In genomic region chr11:102446581-102447461, GRCm38 (mm10) we compare ENCODE assay signal across 9 mouse cellular contexts. TPM values are rescaled to one million over a fixed set of nuclear protein-coding genes. Genes with fewer than 3 reads are reported as not detected.
A peak's percentile ranks its signal among the peaks of the same experiment; 100 is the strongest.
DNase-seq lines count a peak whose midpoint lies in the region; ATAC-seq and TF ChIP-seq lines count a peak whose summit lies in the region.
"Had no signal": no experiment of that assay in that cellular context is flagged by ENCODE, and none has a peak within 500 bp of the region (broad histone marks: within the 10 kb centered on the region; RNA-seq: fewer than 3 reads in every experiment).

No protein-coding gene starts in this region.

- H3K4me3 ChIP-seq in heart, embryonic 11.5 days (ENCODE audit: low read depth, low read length), result peak overlapping the region; percentile 87
- H3K4me3 ChIP-seq in ES-Bruce4 (ENCODE audit: low read depth, low read length), result peak overlapping the region; percentile 88
- peak overlapping the region; percentile 80 for H3K4me3 ChIP-seq in heart, postnatal 0 days (ENCODE audit: low read depth, low read length)
- H3K4me3 ChIP-seq in liver, embryonic 14.5 days (ENCODE audit: insufficient read depth in 1 of 2, low read depth in 2 of 2, low read length in 2 of 2), result peak overlapping the region; percentile 57 to 60
- peak overlapping the region; percentile 61 for H3K4me3 ChIP-seq in small intestine, adult 2 months (ENCODE audit: low read depth, low read length)

- H3K36me3 ChIP-seq in heart, embryonic 11.5 days (ENCODE audit: control insufficient read depth, insufficient read depth, low read length), result peaks cover 4% of the 10 kb centered on the region; the same call in 1 of the 2 replicates
- H3K36me3 ChIP-seq in ES-Bruce4 (ENCODE audit: control insufficient read depth, insufficient read depth, low read length, poor library complexity, severe bottlenecking), result no peaks in the 10 kb centered on the region
- H3K36me3 ChIP-seq in heart, postnatal 0 days (replicated peaks; ENCODE audit: control insufficient read depth, insufficient read depth, low read length), result peaks cover 4% of the 10 kb centered on the region; the same call in 1 of the 2 replicates
- no peaks in the 10 kb centered on the region for H3K36me3 ChIP-seq in liver, embryonic 14.5 days (replicated peaks; ENCODE audit: control insufficient read depth, insufficient read depth, low read depth)
- no peaks in the 10 kb centered on the region for H3K36me3 ChIP-seq in small intestine, adult 2 months (ENCODE audit: control insufficient read depth, insufficient read depth, low read length)

- no peak for TF ChIP-seq POLR2A in ES-Bruce4 (IDR thresholded peaks at IDR 0.05; ENCODE audit: insufficient read depth, low read length)
- no peak for TF ChIP-seq POLR2A in small intestine, adult 2 months (IDR thresholded peaks at IDR 0.05; ENCODE audit: low read depth, low read length)

- no peak for TF ChIP-seq EP300 in ES-Bruce4 (IDR thresholded peaks at IDR 0.05; ENCODE audit: insufficient read depth, low read depth, low read length)
- no peak for TF ChIP-seq EP300 in heart, postnatal 0 days (IDR thresholded peaks at IDR 0.05; ENCODE audit: low read depth)
- no peak for TF ChIP-seq EP300 in liver, embryonic 14.5 days (IDR thresholded peaks at IDR 0.05; ENCODE audit: low read depth)

- peak overlapping the region; percentile 76 for H3K27ac ChIP-seq in heart, embryonic 11.5 days (ENCODE audit: low read depth, low read length)
- H3K27ac ChIP-seq in ES-Bruce4 (ENCODE audit: insufficient read depth, low read length), result no peak overlapping the region
- peak overlapping the region; percentile 84 for H3K27ac ChIP-seq in heart, postnatal 0 days (ENCODE audit: low read depth)
- H3K27ac ChIP-seq in liver, embryonic 14.5 days, result no peak overlapping the region
- H3K27ac ChIP-seq in small intestine, adult 2 months (ENCODE audit: insufficient read depth, low read depth, low read length), result no peak overlapping the region
- H3K27ac ChIP-seq: macrophage had no signal

- under 1% methylated on average over 46 of the region's 49 CpGs for WGBS in heart, embryonic 11.5 days (ENCODE audit: insufficient replicate concordance)
- 1% methylated on average over 46 of the region's 49 CpGs for WGBS in heart, postnatal 0 days
- 1% methylated on average over 49 of the region's 49 CpGs for WGBS in liver, embryonic 14.5 days (ENCODE audit: insufficient replicate concordance)
- WGBS in small intestine, adult 2 months, result under 1% methylated on average over 49 of the region's 49 CpGs

- DNase-seq in heart, postnatal 4 days, result no peak
- DNase-seq in cerebellum, postnatal 36 days, result peak; percentile 64 to 71
- no peak for DNase-seq in heart, postnatal 0 days (ENCODE audit: low spot score)
- no peak for DNase-seq in liver, embryonic 14.5 days (ENCODE audit: low read depth in 3 of 3, low spot score in 3 of 3)
- DNase-seq in urinary bladder, postnatal 4 days (ENCODE audit: low spot score in 2 of 2), result no peak

- H3K9me3 ChIP-seq in heart, embryonic 11.5 days (replicated peaks; ENCODE audit: control insufficient read depth, low read length), result no peaks in the 10 kb centered on the region
- H3K9me3 ChIP-seq in ES-Bruce4 (replicated peaks; ENCODE audit: control insufficient read depth, insufficient read depth, low read length, poor library complexity, severe bottlenecking), result no peaks in the 10 kb centered on the region
- H3K9me3 ChIP-seq in heart, postnatal 0 days (replicated peaks; ENCODE audit: control insufficient read depth, low read length), result no peaks in the 10 kb centered on the region
- no peaks in the 10 kb centered on the region for H3K9me3 ChIP-seq in liver, embryonic 14.5 days (ENCODE audit: control insufficient read depth, low read length)

- H3K4me1 ChIP-seq in heart, embryonic 11.5 days (ENCODE audit: control insufficient read depth, insufficient read depth, low read length), result peaks cover 43% of the 10 kb centered on the region
- H3K4me1 ChIP-seq in ES-Bruce4 (ENCODE audit: control insufficient read depth, insufficient read depth, low read length), result peaks cover 2% of the 10 kb centered on the region
- H3K4me1 ChIP-seq in heart, postnatal 0 days (ENCODE audit: control insufficient read depth, insufficient read depth), result peaks cover 40% of the 10 kb centered on the region
- H3K4me1 ChIP-seq in liver, embryonic 14.5 days (replicated peaks; ENCODE audit: control insufficient read depth in 2 of 2, insufficient read depth in 2 of 2, low read length in 1 of 2), result no peaks in the 10 kb centered on the region
- H3K4me1 ChIP-seq in small intestine, adult 2 months (ENCODE audit: control insufficient read depth, insufficient read depth, insufficient read length, low read length), result peaks cover 8% of the 10 kb centered on the region

- TF ChIP-seq CTCF in ES-Bruce4 (IDR thresholded peaks at IDR 0.05; ENCODE audit: low read depth, low read length), result no peak
- TF ChIP-seq CTCF in heart, postnatal 0 days (IDR thresholded peaks at IDR 0.05; ENCODE audit: low read depth), result no peak
- TF ChIP-seq CTCF in liver, embryonic 14.5 days (IDR thresholded peaks at IDR 0.05; ENCODE audit: low read depth), result no peak
- no peak for TF ChIP-seq CTCF in small intestine, adult 2 months (IDR thresholded peaks at IDR 0.05; ENCODE audit: extremely low read depth, insufficient read length, insufficient replicate concordance, low read depth, low read length)

- H3K4me2 ChIP-seq in heart, embryonic 11.5 days, result peak overlapping the region; percentile 94
- peak overlapping the region; percentile 91 for H3K4me2 ChIP-seq in heart, postnatal 0 days (ENCODE audit: low read depth, low read length)
- peak overlapping the region; percentile 78 for H3K4me2 ChIP-seq in liver, embryonic 14.5 days (ENCODE audit: low read depth)

- peaks cover 8% of the 10 kb centered on the region for H3K27me3 ChIP-seq in heart, embryonic 11.5 days (ENCODE audit: control insufficient read depth, insufficient read depth, low read length)
- peaks cover 3% of the 10 kb centered on the region; the same call in 1 of the 2 replicates for H3K27me3 ChIP-seq in ES-Bruce4 (ENCODE audit: control insufficient read depth, insufficient read depth, low read length, poor library complexity, severe bottlenecking)
- H3K27me3 ChIP-seq in heart, postnatal 0 days (ENCODE audit: control insufficient read depth, insufficient read depth, low read length), result 0 out of 2 replicates have a peak, but pooled peaks cover 7% of the 10 kb centered on the region
- H3K27me3 ChIP-seq in liver, embryonic 14.5 days (ENCODE audit: control insufficient read depth, insufficient read depth, low read length), result peaks cover 54% of the 10 kb centered on the region
- H3K27me3 ChIP-seq in small intestine, adult 2 months (ENCODE audit: control insufficient read depth, insufficient read depth, low read length), result peaks cover 35% of the 10 kb centered on the region

- ATAC-seq in heart, embryonic 11.5 days (replicated peaks; ENCODE audit: insufficient number of reproducible peaks, low FRiP score, low TSS enrichment), result peak; percentile 29; the same call in 1 of the 2 replicates
- peak; percentile 19; the same call in 1 of the 2 replicates for ATAC-seq in heart, postnatal 0 days (ENCODE audit: insufficient read depth, low read depth)
- ATAC-seq in liver, embryonic 14.5 days (ENCODE audit: insufficient read depth), result peak; percentile 17; the same call in 1 of the 2 replicates

- H3K9ac ChIP-seq in heart, embryonic 11.5 days (ENCODE audit: low read depth, low read length), result peak overlapping the region; percentile 91
- peak overlapping the region; percentile 90 for H3K9ac ChIP-seq in ES-Bruce4 (ENCODE audit: low read depth, poor library complexity, severe bottlenecking)
- peak overlapping the region; percentile 77 for H3K9ac ChIP-seq in heart, postnatal 0 days (replicated peaks; ENCODE audit: low read depth, low read length)
- peak overlapping the region; percentile 40 for H3K9ac ChIP-seq in liver, embryonic 14.5 days (replicated peaks)

RNA-seq across cellular contexts. Expression of gene Fam171a2, which starts 0.7 kb away (rescaled TPM):
- 3.1 and 5.1 TPM in 2 replicates for polyA plus RNA-seq in heart, embryonic 11.5 days (2014; fragmentation: Nextera tagmentation; extraction: Ambion mirVana)
- 10 to 100 TPM; 30.2 to 30.5 TPM for total RNA-seq in heart, postnatal 4 days (2021)
- 4.4 and 5.4 TPM in 2 replicates for polyA plus RNA-seq in ES-Bruce4 (2011; ENCODE audit: insufficient read depth, insufficient read length, low read depth, missing spikeins)
- 40.8 and 58.6 TPM in 2 replicates for total RNA-seq in heart, postnatal 0 days (2014; rRNA removed; ENCODE audit: low replicate concordance)
- polyA plus RNA-seq in heart, postnatal 0 days (2015; fragmentation: Nextera tagmentation; extraction: Ambion mirVana), result 1.7 and 1.8 TPM in 2 replicates
- polyA plus RNA-seq in liver, embryonic 14.5 days (2012; rRNA removed), result 1.6 and 2.0 TPM in 2 replicates
- 0.17 and 0.35 TPM in 2 replicates for polyA plus RNA-seq in liver, embryonic 14.5 days (2014; fragmentation: Nextera tagmentation; extraction: Ambion mirVana)
- polyA plus RNA-seq in small intestine, adult 2 months (2012; rRNA removed), result 5.4 and 5.9 TPM in 2 replicates
- polyA plus RNA-seq: macrophage had no signal

RNA-seq across cellular contexts. Expression of gene Grn, which starts 16.7 kb away (rescaled TPM):
- 110 and 113 TPM in 2 replicates for polyA plus RNA-seq in heart, embryonic 11.5 days (2014; fragmentation: Nextera tagmentation; extraction: Ambion mirVana)
- 100 to 1,000 TPM; 141 to 144 TPM for total RNA-seq in heart, postnatal 4 days (2021)
- 68.4 and 88.3 TPM in 2 replicates for polyA plus RNA-seq in ES-Bruce4 (2011; ENCODE audit: insufficient read depth, insufficient read length, low read depth, missing spikeins)
- total RNA-seq in heart, postnatal 0 days (2014; rRNA removed; ENCODE audit: low replicate concordance), result 134 and 162 TPM in 2 replicates
- 174 and 176 TPM in 2 replicates for polyA plus RNA-seq in heart, postnatal 0 days (2015; fragmentation: Nextera tagmentation; extraction: Ambion mirVana)
- 25.4 and 28.9 TPM in 2 replicates for polyA plus RNA-seq in liver, embryonic 14.5 days (2012; rRNA removed)
- polyA plus RNA-seq in liver, embryonic 14.5 days (2014; fragmentation: Nextera tagmentation; extraction: Ambion mirVana), result 34.1 and 41.4 TPM in 2 replicates
- polyA plus RNA-seq in small intestine, adult 2 months (2012; rRNA removed), result 76.0 and 111 TPM in 2 replicates

RNA-seq across cellular contexts. Expression of gene Itga2b, which starts 23.1 kb away (rescaled TPM):
- 8.5 and 15.8 TPM in 2 replicates for polyA plus RNA-seq in heart, embryonic 11.5 days (2014; fragmentation: Nextera tagmentation; extraction: Ambion mirVana)
- 1 to 10 TPM; 4.2 to 5.4 TPM for total RNA-seq in heart, postnatal 4 days (2021)
- 7.0 and 7.9 TPM in 2 replicates for polyA plus RNA-seq in ES-Bruce4 (2011; ENCODE audit: insufficient read depth, insufficient read length, low read depth, missing spikeins)
- 4.3 and 4.8 TPM in 2 replicates for total RNA-seq in heart, postnatal 0 days (2014; rRNA removed; ENCODE audit: low replicate concordance)
- polyA plus RNA-seq in heart, postnatal 0 days (2015; fragmentation: Nextera tagmentation; extraction: Ambion mirVana), result 5.4 and 5.6 TPM in 2 replicates
- 28.4 and 35.4 TPM in 2 replicates for polyA plus RNA-seq in liver, embryonic 14.5 days (2012; rRNA removed)
- polyA plus RNA-seq in liver, embryonic 14.5 days (2014; fragmentation: Nextera tagmentation; extraction: Ambion mirVana), result 20.0 and 27.3 TPM in 2 replicates
- 2.0 and 3.9 TPM in 2 replicates for polyA plus RNA-seq in small intestine, adult 2 months (2012; rRNA removed)

RNA-seq across cellular contexts. Expression of gene Slc25a39, which starts 39.1 kb away (rescaled TPM):
- polyA plus RNA-seq in heart, embryonic 11.5 days (2014; fragmentation: Nextera tagmentation; extraction: Ambion mirVana), result 274 and 281 TPM in 2 replicates
- 100 to 1,000 TPM; 161 to 165 TPM for total RNA-seq in heart, postnatal 4 days (2021)
- 284 and 342 TPM in 2 replicates for polyA plus RNA-seq in ES-Bruce4 (2011; ENCODE audit: insufficient read depth, insufficient read length, low read depth, missing spikeins)
- 281 and 322 TPM in 2 replicates for total RNA-seq in heart, postnatal 0 days (2014; rRNA removed; ENCODE audit: low replicate concordance)
- 267 and 269 TPM in 2 replicates for polyA plus RNA-seq in heart, postnatal 0 days (2015; fragmentation: Nextera tagmentation; extraction: Ambion mirVana)
- polyA plus RNA-seq in liver, embryonic 14.5 days (2012; rRNA removed), result 167 and 187 TPM in 2 replicates
- polyA plus RNA-seq in liver, embryonic 14.5 days (2014; fragmentation: Nextera tagmentation; extraction: Ambion mirVana), result 339 and 363 TPM in 2 replicates
- polyA plus RNA-seq in small intestine, adult 2 months (2012; rRNA removed), result 322 and 403 TPM in 2 replicates

RNA-seq across cellular contexts. Expression of gene Rundc3a, which starts 53.6 kb away (rescaled TPM):
- polyA plus RNA-seq in heart, embryonic 11.5 days (2014; fragmentation: Nextera tagmentation; extraction: Ambion mirVana), result 1.3 TPM in 2 replicates
- 1 to 10 TPM in 1 of 2 experiments, under 1 TPM in 1; 0.50 to 1.9 TPM for total RNA-seq in heart, postnatal 4 days (2021)
- polyA plus RNA-seq in ES-Bruce4 (2011; ENCODE audit: insufficient read depth, insufficient read length, low read depth, missing spikeins), result 7.0 and 9.5 TPM in 2 replicates
- 12.5 TPM in 1 of 2 replicates, not detected in the other for total RNA-seq in heart, postnatal 0 days (2014; rRNA removed; ENCODE audit: low replicate concordance)
- polyA plus RNA-seq in heart, postnatal 0 days (2015; fragmentation: Nextera tagmentation; extraction: Ambion mirVana), result 0.74 and 0.92 TPM in 2 replicates
- 1.4 and 1.9 TPM in 2 replicates for polyA plus RNA-seq in liver, embryonic 14.5 days (2012; rRNA removed)
- polyA plus RNA-seq in liver, embryonic 14.5 days (2014; fragmentation: Nextera tagmentation; extraction: Ambion mirVana), result 1.0 and 1.2 TPM in 2 replicates
- 2.5 and 6.5 TPM in 2 replicates for polyA plus RNA-seq in small intestine, adult 2 months (2012; rRNA removed)

Comparison
In these comparisons a context has a peak if more than half of its experiments do, and no peak if none do; other contexts are left out.
1. H3K27ac ChIP-seq: peak in heart, embryonic 11.5 days (single experiment) and heart, postnatal 0 days (single experiment); none in ES-Bruce4 (single experiment), liver, embryonic 14.5 days (single experiment) and small intestine, adult 2 months (single experiment).
2. H3K9ac ChIP-seq: peak in every context shown above with its lines; median percentile 91 in heart, embryonic 11.5 days; 90 in ES-Bruce4; 77 in heart, postnatal 0 days; 40 in liver, embryonic 14.5 days.
3. DNase-seq: peak in cerebellum, postnatal 36 days (2 of 2); none in heart, postnatal 4 days (single experiment), heart, postnatal 0 days (single experiment), liver, embryonic 14.5 days (0 of 3) and urinary bladder, postnatal 4 days (0 of 2).
4. Peak in every context shown above with its lines, with median percentiles within 50 percentile points of each other: ATAC-seq, H3K4me2 ChIP-seq and H3K4me3 ChIP-seq.